Mouse (Mus musculus) heart, postnatal 36 days (tissue): ENCODE measurements around the gene Crhbp. TPM values are rescaled to one million over a fixed set of nuclear protein-coding genes. Genes with fewer than 3 reads are reported as not detected.

ENCODE experiments used
- DNase-seq, 2 experiments: peaks; one replicate each; pipeline ENCODE4 v3.0.0; 2021 to 2022
- intact Hi-C: fragments of 180-260 bp; cut with DNase I; formaldehyde crosslinking; loops from one replicate; pipeline ENCODE4 v1.15.1; 2025
- total RNA-seq, 2 experiments: library from RNA; stranded (reverse); gene quantifications; 2 replicates each; pipeline ENCODE4 v1.2.3; 2021

Gene Crhbp
- not detected for total RNA-seq

DNA sequence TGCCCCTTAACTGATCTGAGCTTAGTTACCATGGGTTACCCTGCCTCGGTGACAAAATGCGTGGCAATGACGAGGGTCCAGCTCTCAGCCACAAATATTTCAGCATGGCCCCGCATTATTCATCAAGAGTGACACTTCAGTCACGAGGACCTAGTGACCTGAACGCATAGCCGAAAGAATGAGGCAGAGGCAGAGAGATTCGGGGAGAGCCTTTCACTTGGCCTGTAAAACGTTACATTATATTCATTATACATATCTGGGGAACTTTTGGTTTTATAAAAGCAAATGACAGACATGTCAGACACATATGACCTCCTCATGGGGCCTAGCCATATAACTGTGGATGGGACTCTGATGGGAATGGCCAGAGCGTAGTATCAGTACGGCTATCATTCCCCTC, at the start of gene Crhbp:
Gene Crhbp, minus strand, starts transcription at position 101 of the 400 bp plus-strand sequence.
- DNase-seq = no peak
- intact Hi-C loops = no loop called here

DNA sequence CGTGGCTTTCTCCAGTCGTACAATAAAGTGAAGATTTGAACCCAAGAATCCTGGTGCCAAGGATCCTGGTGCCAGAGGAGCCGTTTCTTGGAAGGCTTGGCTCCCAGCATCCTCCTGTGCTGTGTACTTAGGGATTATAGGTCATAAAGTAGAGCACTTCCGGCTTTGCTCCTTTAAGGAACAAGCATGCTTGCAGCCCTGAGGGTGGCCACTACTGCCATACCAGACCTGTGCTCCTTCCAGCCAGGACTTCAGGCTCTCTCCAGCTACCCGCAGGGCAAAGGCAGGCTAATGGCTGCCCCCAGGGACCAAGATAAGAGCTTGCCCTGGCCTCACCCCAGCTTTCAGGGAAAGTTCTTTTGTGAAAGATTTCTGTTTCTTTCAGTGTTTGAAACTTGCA, 48.6 kb upstream of the Crhbp start:
- intact Hi-C loops = no loop called here
- peak in 1 of 2 experiments; percentile 8 for DNase-seq

DNA sequence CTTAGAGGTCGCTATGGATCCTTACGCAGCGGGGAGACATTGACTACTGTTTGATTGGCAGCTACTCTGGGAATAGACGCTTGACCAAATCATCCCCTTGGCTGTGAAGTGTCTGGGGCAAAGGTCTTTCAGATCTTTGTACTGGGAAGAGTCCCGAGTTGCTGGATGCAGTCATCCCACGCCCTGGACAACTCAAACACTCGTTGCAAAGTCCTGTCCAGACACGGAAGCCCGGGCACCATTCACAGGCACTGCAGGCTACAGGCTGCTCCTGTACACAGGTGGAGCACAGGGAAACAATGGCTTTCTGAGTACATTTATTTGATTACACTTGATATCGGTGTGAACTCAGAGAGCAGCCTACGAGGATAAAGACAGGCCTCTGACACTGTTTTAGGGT, 46.6 kb upstream of the Crhbp start:
- intact Hi-C loops = no loop called here
- DNase-seq = no peak

DNA sequence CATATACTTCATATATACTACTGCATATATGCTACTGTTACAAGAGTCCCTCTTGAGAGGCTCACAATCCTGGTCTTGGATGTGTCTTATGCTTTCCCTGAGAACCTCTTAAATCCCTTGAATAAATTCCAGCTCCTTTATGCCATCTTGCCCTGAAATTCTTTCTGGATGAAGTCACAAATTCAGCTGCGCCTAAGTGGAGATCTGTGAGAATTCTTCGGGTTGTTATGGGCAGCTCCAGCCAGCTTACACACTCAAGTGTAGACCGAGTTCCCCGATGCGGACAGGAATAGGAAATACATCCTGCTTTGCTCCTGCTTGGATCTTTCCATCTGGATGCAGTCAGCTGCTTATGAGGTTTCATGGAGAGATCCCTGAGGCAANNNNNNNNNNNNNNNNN, 39.9 kb upstream of the Crhbp start:
- intact Hi-C loops = no loop called here
- no peak for DNase-seq

DNA sequence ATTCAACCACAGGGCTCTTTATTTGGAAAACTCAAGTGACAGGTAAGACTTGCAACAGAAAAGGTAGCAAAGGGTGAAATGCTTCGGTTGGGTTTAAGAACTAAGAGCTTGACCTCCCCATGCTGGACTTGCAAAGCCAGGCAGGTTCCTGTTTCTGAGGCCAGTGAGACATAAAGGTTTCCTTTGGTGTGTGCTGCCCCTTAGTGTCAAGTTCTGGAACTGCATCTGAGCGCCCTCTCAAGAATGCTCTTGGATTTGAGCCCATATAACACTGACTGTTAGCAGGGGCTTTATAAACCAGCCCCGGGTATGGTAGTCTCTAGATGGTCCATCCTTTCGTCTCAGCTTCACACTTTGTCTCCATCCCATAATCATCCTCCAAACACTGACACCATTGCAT, 36.7 kb upstream of the Crhbp start:
- intact Hi-C loops = loop anchor here (1.0 kb wide), 1 partner anchor 91 kb away; no protein-coding TSS in a partner anchor
- DNase-seq = peak; percentile 80 to 89

DNA sequence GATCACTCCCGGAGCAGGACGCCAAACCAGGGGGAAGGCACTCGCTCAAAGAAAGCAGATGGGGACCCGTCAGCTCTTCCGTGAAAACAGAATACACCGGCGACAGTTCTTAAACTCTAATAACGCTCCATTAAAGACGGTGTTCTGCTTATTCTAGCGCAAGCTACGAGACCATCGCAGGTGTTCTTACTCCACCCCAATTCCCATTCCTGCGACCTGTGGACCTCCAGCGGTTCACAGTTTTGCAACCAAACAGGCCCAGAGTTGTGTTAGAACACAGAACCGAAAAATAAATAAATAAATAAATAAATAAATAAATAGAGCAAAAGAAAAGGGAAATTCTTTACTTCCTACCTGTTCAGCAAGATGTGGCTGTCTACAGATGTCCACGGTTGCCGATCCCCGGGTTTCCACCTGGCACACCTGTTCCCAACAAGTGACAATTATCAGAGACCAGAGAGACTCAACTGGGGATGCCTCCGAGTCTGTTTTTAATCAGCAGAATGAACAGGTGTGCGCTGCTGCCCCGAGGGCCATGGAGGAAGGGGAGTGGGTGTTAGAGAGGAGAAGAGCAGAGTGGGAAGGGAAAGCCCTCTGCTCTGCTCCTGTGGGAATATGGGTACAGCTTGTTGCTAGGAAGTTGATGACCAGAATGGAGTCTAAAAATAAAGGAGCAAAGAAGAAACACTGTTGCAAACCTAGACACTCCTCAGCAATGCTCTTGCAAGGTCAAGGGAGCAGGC, 34.1 kb upstream of the Crhbp start, which contains the start of gene S100z:
Gene S100z, minus strand, starts transcription at position 51 of the 743 bp plus-strand sequence.
- intact Hi-C loops = no loop called here
- DNase-seq = no peak

DNA sequence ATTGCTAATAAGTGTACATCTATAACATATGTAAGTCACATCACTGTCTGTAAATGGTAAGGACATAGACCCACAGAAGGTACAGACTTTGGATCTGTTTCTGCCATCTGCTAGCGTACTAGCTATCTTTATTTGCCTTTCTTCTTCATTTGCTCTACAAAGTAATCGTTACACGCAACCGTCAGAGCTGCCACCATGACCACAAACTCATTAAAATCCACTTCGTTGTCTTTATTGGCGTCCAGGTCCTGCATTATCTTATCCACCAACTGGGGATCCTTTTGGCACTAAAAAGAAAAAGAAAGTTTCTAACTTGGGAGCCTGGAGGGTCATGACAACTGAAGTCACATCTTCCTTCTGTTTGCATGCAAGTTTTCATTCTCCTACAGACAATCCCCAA, 32.4 kb upstream of the Crhbp start:
- intact Hi-C loops = no loop called here
- no peak for DNase-seq

DNA sequence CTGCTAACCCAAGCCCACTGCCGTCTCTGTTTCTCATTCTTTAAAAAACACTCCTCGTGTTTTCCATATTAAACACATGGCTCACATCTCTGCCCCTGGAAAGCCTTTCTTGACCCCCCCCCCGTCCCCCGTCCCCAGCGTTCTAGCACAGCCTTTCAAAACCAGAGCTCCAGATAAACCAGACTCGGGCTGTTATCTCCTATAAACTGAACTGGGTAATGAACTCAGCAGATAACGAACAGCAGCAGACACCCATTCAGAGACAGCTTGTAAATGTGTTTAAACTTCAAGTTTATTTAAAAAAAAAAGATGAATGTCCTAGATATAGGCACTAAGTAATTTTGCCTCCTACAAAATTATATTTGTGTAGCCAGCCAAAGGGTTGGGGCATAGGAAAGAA, 30.4 kb upstream of the Crhbp start:
- intact Hi-C loops = no loop called here
- DNase-seq = no peak

DNA sequence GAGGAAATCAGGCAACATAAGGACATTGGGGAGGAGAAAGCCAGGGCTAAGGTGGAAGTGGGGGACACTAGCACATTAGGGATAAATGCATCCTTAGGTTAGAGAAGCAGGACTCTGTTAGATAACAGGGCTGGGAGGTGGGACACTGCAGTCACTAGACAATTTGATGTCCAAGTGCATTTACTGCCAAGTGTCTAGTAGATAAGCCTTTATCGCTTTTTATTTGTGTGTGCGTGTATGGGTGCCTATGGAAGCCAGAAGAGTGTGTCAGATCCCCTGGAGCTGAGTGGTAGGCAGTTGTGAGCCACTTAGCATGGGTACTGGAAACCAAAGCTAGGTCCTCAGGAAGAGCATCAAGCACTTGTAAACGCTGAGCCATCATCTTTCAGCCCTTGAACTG, 29.6 kb upstream of the Crhbp start:
- intact Hi-C loops = no loop called here

DNA sequence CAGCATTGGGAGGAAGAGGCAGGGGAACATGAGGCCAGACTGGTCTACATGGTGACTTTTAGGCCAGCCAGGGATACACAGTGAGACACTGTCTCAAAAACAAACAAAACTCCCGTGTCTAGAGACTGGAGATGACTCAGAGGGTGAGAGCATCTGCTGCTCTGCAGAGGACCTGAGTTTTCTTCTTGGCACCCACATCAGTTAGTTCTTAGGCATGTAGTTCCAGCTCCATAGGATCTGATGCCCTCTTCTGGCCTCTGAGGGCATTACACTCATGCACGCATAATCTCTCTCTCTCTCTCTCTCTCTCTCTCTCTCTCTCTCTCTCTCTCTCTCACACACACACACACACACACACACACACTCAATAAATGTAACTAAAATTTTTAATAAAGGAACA, 26.2 kb upstream of the Crhbp start:
- intact Hi-C loops = loop anchor here (2.0 kb wide), 1 partner anchor 80 kb away; no protein-coding TSS in a partner anchor
- no peak for DNase-seq

More for the DNA sequence above, 29.6 kb upstream of the Crhbp start:
- DNase-seq = no peak

DNA sequence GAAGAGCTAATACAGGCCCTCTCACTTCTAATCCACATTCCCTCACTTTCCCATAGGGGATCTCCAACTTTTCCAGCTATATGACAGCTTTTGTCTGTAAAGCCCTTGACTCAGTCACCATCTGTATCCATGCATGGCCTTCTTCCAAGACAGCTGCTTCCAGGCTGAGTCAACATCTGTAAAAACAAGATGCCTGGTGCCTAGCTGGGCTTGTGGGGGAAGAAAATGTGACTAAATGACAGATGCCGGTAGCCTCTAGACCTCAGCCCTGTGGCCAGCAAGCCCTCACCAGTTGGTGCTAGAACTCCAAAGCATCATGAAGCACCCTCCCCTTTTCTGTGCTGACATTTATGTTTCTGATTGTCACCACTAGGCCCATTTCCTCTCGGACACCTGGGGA, 6.8 kb upstream of the Crhbp start:
- intact Hi-C loops = no loop called here
- DNase-seq = no peak

DNA sequence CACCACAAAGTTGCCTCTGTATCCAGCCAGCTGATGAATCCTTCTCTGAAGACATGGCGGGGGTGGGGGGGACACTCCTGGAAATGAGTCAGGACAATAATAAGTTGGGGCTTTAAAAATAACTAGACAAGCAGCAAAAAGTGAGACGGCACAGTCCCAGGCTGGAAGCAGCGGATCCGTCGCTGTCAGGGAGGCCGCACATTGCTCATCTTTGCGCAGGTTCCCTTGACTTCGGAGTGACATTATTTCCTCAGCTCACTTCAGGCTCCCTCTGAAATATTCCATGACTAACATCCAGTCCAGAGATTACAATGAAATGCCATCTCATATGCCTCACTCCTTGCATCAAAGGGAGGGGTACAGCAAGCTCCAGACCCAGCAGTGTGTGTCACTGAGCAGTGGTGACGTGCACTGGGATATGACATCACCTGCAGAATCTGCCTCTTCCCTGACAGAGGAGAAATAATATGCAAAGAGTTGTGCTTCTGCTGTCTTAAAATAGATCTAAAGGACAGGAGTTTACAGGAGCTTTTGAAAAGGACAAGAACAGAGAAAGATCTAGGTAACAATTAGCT, 6.0 kb upstream of the Crhbp start:
- no peak for DNase-seq
- intact Hi-C loops = no loop called here

DNA sequence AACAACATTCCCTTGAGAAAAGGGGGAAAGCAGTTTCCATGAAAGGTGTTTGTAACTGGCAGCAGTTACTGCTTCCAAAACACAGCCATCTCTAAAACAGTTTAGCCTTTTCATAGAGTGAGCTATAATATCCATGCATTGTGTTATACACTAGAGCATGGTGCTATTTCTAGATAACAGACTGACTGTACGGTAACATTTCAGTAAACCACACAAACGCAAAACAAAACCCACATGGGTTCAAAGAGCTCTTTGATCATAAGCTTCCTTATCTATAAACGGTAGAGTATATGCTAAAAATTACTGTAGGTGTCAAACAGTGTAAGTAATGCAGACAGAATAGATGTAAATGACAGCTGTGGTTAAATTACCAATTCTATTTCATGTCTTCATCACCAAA, 5.0 kb upstream of the Crhbp start:
- no peak for DNase-seq
- intact Hi-C loops = no loop called here

DNA sequence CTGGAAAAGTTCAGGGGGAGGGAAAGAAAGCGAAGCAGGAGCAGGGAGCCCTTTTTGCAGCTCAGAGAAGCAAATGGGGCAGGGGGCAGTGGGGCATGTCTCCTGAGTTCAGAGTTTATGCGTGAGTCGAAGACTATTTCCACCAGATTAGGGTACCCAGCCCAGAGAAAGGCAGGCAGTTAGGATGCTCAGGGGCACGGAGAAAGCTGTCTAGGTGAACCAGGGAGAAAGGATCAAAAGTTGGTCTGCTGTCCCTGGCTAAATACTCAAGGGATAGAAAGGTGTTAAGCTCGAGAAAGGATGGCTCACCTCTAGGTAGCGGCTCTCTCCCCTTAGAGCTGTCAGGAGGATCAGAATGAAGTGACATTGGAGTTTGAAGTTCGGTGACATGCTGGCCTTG, 433 bp downstream of the Crhbp start:
- intact Hi-C loops = no loop called here
- DNase-seq = no peak

DNA sequence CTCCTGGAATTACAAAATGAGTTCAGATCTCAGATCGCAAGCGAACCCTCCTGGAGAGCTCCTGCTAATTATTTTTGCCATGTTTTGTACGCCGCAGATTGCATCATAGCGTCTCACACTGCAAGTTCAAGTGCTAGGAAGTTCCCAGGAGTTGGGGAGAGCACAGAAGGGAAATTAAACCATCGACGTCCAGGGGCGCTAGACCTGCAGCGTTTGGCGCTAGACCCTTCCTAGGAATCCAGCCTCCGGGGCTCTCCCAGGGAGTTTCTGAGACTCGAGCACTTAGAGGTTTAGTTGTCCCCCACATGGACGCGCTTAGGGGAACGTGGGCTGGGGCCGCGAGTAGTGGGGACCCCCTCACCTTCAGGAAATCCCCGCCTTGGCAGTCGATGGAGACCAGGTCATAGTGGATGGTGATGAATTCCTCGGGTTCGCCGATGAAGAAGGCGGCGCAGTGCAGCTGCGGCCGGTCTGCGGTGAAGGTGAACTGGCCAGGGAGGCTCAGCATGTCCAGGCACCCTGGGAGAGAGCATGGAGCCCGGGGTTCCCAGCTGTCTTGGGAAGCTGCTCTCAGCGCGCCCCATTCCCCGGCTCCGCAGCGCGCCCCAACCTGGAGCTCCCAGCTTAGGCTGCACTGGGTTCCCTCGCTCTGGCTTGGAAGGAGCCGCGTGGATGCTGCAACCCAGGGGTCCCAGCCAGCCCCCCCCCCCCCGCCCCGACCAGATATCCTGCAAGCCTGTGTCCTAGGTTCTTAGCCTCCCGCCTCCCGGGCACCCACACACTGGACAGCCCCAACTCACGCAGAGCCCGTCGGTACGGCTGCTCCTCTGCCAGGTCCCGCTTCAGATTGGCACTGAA, 1.1 kb downstream of the Crhbp start:
- no peak for DNase-seq
- intact Hi-C loops = no loop called here

DNA sequence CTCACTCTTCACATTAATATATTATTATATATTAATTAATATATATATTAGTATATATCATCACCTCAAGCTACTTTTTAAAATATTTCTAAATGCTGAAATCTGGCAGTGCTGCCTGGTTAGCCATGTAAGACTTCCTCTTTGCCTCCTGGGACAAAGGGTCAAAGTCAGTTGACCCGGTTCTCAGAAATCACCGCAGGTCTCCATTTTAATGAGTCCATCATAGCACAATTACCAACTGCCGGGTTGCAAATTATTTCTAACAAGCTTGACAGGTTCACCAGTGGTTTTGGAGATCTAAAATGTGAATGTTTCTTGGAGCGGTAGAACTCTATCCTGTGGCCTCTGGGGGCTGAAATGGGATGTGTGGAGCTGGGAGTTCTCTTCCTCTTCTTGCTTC, 1.8 kb downstream of the Crhbp start:
- no peak for DNase-seq
- intact Hi-C loops = no loop called here

DNA sequence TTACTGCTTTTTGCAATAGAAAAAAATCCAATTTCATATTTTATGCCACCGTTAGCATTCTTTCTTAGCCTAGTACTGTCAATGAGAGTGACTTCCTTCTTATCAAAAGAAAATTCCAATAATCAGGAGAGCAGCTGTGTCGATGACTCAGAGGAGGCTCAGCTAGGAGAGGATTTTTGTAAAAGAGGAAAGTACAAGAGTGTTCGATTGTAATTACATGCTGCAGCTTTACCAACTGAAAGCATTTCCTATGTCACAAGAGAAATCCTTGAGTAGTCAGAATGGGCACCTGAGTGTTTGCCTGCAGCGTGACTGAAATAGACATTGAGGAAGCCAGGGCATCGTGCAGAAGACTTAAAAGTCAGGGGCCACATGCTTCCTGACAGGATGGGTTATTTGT, 5.2 kb downstream of the Crhbp start:
- intact Hi-C loops = no loop called here
- no peak for DNase-seq

DNA sequence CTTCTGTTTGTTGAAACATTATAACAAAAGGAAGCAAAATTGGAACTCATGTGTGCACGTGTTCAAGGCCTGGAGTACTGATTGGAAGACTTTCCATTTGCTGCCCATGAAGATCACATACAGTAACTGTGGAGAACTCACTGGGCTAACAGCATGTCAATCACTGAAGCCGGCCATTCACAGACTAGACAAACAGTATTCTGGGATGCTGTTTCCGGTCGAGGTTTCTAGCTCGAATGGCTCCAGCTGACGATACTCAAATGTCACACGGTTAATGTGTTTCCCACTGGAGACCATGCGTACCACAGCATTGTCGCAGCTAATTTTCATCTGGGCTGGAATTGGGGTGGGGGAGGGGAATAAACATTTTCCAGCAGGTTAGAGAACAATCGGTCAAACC, 13.0 kb downstream of the Crhbp start:
- intact Hi-C loops = no loop called here
- DNase-seq = no peak

DNA sequence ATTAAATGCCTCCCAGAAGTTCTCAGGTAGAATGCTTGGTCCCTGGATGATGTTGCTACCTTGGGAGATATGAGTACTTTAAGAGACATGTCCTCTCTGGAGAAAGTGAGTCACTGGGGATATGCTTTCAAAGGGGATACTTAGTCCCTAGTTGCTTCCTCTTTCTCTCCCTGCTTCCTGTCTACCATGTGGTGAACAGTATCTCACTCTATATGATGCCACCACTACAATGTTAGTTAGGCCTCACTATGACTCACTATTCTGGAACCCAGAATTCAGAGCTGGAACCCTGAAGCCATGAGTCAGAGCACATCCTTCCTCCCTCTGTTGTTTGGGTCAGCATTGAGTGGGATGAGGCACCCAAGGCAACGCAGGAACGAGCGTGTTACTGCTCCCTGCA, 17.2 kb downstream of the Crhbp start:
- intact Hi-C loops = no loop called here

DNA sequence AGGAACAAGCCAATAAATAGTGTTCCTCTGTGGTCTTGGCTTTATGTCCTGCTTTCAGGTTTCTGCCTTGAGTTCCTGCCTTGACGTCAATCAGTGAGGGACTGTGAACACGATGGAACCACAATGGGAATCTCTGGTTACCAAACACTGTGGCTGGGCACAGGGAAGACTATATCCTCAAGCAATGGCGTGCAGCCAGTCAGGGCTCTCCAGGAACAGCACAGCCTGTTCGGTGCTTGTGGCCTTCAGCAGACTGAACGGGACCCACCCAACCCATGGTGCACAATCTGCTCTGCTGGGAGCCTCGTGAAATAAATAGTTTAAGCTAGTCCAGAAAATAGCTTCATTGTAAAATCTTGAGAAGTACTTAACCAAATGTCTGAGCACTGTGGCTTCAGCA, 18.3 kb downstream of the Crhbp start:
- DNase-seq = peak in 1 of 2 experiments; percentile 9
- intact Hi-C loops = no loop called here

More for the DNA sequence above, 17.2 kb downstream of the Crhbp start:
- no peak for DNase-seq

DNA sequence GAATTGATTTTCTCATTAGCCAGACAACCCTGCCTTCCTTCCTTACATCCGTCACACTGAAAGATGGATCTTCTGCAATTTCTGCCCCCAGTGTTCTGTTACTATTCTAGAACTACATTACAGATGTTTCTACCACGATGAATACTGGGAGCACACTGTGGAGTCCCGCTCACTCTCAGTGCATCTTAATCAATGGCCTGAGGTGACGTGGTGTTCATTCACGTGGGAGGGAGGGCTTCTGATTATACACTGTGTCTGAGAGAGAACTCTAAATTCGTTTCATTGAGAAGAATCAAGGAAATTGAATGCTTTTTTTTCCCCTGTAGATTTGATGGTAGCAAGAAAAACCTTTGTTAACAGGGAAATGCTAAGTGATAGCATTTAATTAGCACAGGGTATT, 19.2 kb downstream of the Crhbp start:
- intact Hi-C loops = no loop called here
- DNase-seq = no peak

DNA sequence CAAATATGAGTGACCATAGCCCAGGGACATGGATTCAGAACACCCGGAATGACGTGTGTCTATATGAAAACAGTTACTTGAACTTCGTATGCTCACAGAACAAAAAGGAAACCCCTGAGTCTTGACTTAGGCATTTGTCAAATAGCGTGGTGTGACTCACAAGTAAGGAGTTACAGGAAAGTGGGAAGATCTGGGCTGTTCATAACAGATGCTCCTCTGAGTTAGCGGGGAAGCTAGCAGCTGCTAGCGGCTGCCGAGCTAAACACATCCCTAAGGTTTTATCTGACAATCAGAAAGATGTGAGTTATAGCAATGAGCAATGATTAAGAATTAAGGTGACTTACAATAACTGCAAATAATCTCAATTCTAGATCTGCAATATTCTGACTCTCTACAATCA, 19.8 kb downstream of the Crhbp start:
- DNase-seq = no peak
- intact Hi-C loops = no loop called here
